Mouse (Mus musculus) liver, embryonic 14.5 days (tissue): ENCODE data around the gene Cmtm8.
A peak's percentile ranks its signal among the peaks of the same experiment; 100 is the strongest.

Experiments used
- CTCF ChIP-seq: IDR thresholded peaks from 2 replicates; pipeline ENCODE4 v1.5.1; 2016; ENCODE audit warnings: antibody characterized with exemption, low read depth, control low read depth
- EP300 ChIP-seq: IDR thresholded peaks from 2 replicates; pipeline ENCODE4 v1.6.1; 2016; ENCODE audit warnings: antibody characterized with exemption, low read depth

DNA sequence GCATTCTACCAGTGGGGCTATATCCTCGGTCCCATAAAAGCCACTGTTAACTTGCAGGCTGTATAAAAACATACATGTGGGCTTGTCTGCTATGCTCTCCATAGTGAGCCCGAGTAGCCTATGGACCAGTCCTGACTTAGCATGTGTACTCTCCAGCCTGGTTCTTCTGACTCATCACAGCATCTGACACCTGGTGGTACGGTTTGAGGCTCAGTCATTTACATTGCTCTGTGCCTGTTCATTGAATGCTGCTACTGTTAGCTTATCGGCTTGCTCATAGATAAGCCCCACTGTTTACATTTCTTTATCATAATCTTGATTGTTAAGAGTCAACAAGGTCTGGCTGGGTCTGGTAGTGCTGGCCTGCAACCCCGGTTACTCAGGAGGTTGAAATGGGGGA is 35.3 kb downstream of the Cmtm8 start:
- TF ChIP-seq CTCF = 0 out of 2 replicates have a peak, but pooled peaks have one; percentile 16
- no peak for TF ChIP-seq EP300
